Mouse (Mus musculus) hindbrain, embryonic 12.5 days (tissue): ENCODE measurements around the gene Rtn4rl1. TPM values are rescaled to one million over a fixed set of nuclear protein-coding genes. Genes with fewer than 3 reads are reported as not detected.
"Not testable (repeated sequence)": the region's sequence is repeated elsewhere in the genome, so short reads cannot be mapped to it uniquely, and the experiment has no call there.

Experiments used
- ATAC-seq: fragments of 200-750 bp; cut with Nextera tagmentation; 2 replicates; pipeline ENCODE4 v1.8.0; 2017; ENCODE audit warnings: moderate TSS enrichment; ENCODE audit not compliant: low FRiP score
- H3K27ac ChIP-seq: fragments of 300-500 bp; sonication (generic); 2 replicates; pipeline ENCODE4 v1.5.1; 2016; ENCODE audit warnings: mild to moderate bottlenecking
- H3K27me3 ChIP-seq: fragments of 300-500 bp; sonication (generic); 2 replicates; pipeline ENCODE4 v1.6.1; 2016; ENCODE audit warnings: mild to moderate bottlenecking
- H3K36me3 ChIP-seq: fragments of 300-500 bp; sonication (generic); 2 replicates; pipeline ENCODE4 v1.6.1; 2016; ENCODE audit warnings: mild to moderate bottlenecking
- H3K4me1 ChIP-seq: fragments of 300-500 bp; sonication (generic); 2 replicates; pipeline ENCODE4 v1.6.1; 2016
- H3K4me2 ChIP-seq: fragments of 300-500 bp; sonication (generic); replicated peaks from 2 replicates; pipeline ENCODE4 v1.6.1; 2016; ENCODE audit warnings: mild to moderate bottlenecking
- H3K4me3 ChIP-seq: fragments of 300-500 bp; sonication (generic); 2 replicates; pipeline ENCODE4 v1.5.1; 2016; ENCODE audit warnings: mild to moderate bottlenecking
- H3K9ac ChIP-seq: fragments of 300-500 bp; sonication (generic); 2 replicates; pipeline ENCODE4 v1.6.1; 2016; ENCODE audit warnings: mild to moderate bottlenecking, moderate library complexity
- H3K9me3 ChIP-seq: fragments of 300-500 bp; sonication (generic); replicated peaks from 2 replicates; pipeline ENCODE4 v1.6.1; 2016; ENCODE audit warnings: mild to moderate bottlenecking
- WGBS: fragments of 180-500 bp; shearing (Covaris S2); methylation state at CpG from one replicate; pipeline ENCODE4 v1.1.7; 2016; 5-methylcytosine and 5-hydroxymethylcytosine counted together
- polyA plus RNA-seq: library from polyadenylated mRNA; unstranded; fragments of >200 nt; fragmentation: Nextera tagmentation; extraction: Ambion mirVana; gene quantifications from 2 replicates; pipeline ENCODE4 v1.2.1, GENCODE M21; 2016

The Rtn4rl1 gene
- polyA plus RNA-seq, 1 experiment from 2014 or later: 5.1 TPM

- no peak for ATAC-seq
- no peak overlapping the region for H3K9ac ChIP-seq
- H3K27ac ChIP-seq: no peak overlapping the region; the same call in 1 of the 2 replicates
- no peak overlapping the region for H3K4me2 ChIP-seq
- no peak overlapping the region for H3K4me3 ChIP-seq
- peaks cover 30% of the 10 kb centered on the region for H3K27me3 ChIP-seq
- H3K9me3 ChIP-seq: no peaks in the 10 kb centered on the region
- H3K36me3 ChIP-seq: no peaks in the 10 kb centered on the region
- 46% methylated on average over 7 of the region's 7 CpGs for WGBS
- peaks cover 67% of the 10 kb centered on the region for H3K4me1 ChIP-seq
These were observed 84.5 kb downstream of the Rtn4rl1 start for GRCm38 (mm10) chr11:75278115-75278514.

GRCm38 (mm10) chr11:75279013-75279341 lies 85.4 kb downstream of the Rtn4rl1 start:
- 18% methylated on average over 4 of the region's 4 CpGs for WGBS
- Histone ChIP-seq H3K27me3 (peaks cover 38% of the 10 kb centered on the region), H3K4me3 (no peak overlapping the region), H3K9ac (no peak overlapping the region), H3K4me1 (peaks cover 60% of the 10 kb centered on the region), H3K9me3 (no peaks in the 10 kb centered on the region), H3K36me3 (no peaks in the 10 kb centered on the region), H3K27ac (no peak overlapping the region), H3K4me2 (peak overlapping the region; percentile 46)
- no peak for ATAC-seq

GRCm38 (mm10) chr11:75279342-75280065 lies 85.9 kb downstream of the Rtn4rl1 start:
- Histone ChIP-seq H3K4me1 (peaks cover 56% of the 10 kb centered on the region), H3K27ac (no peak overlapping the region), H3K4me2 (peak overlapping the region; percentile 46), H3K4me3 (no peak overlapping the region), H3K9ac (no peak overlapping the region), H3K36me3 (no peaks in the 10 kb centered on the region), H3K9me3 (no peaks in the 10 kb centered on the region), H3K27me3 (peaks cover 39% of the 10 kb centered on the region)
- 7% methylated on average over 16 of the region's 16 CpGs for WGBS
- no peak for ATAC-seq

- Histone ChIP-seq H3K4me2 (no peak overlapping the region), H3K27me3 (peaks cover 41% of the 10 kb centered on the region), H3K36me3 (no peaks in the 10 kb centered on the region), H3K27ac (no peak overlapping the region), H3K9me3 (no peaks in the 10 kb centered on the region), H3K9ac (no peak overlapping the region), H3K4me3 (no peak overlapping the region), H3K4me1 (peaks cover 51% of the 10 kb centered on the region)
- ATAC-seq: no peak
- WGBS: 49% methylated on average over 5 of the region's 5 CpGs
These were observed 86.5 kb downstream of the Rtn4rl1 start for GRCm38 (mm10) chr11:75280066-75280410.

- Histone ChIP-seq H3K27me3 (peaks cover 41% of the 10 kb centered on the region), H3K4me3 (no peak overlapping the region), H3K27ac (no peak overlapping the region), H3K36me3 (no peaks in the 10 kb centered on the region), H3K4me2 (no peak overlapping the region), H3K9ac (no peak overlapping the region), H3K4me1 (peaks cover 46% of the 10 kb centered on the region), H3K9me3 (no peaks in the 10 kb centered on the region)
- no peak for ATAC-seq
- WGBS: 40% methylated on average over 5 of the region's 5 CpGs
These were observed 86.9 kb downstream of the Rtn4rl1 start for GRCm38 (mm10) chr11:75280435-75281001.

GRCm38 (mm10) chr11:75281380-75282256 lies 88.0 kb downstream of the Rtn4rl1 start:
- 7% methylated on average over 29 of the region's 29 CpGs for WGBS
- H3K9me3 ChIP-seq: no peaks in the 10 kb centered on the region
- H3K27ac ChIP-seq: no peak overlapping the region
- H3K4me3 ChIP-seq: 0 out of 2 replicates have a peak overlapping the region, but pooled peaks have one; percentile 3
- no peak for ATAC-seq
- H3K36me3 ChIP-seq: no peaks in the 10 kb centered on the region
- H3K27me3 ChIP-seq: peaks cover 41% of the 10 kb centered on the region
- peak overlapping the region; percentile 35; the same call in 1 of the 2 replicates for H3K9ac ChIP-seq
- H3K4me2 ChIP-seq: peak overlapping the region; percentile 40
- H3K4me1 ChIP-seq: peaks cover 44% of the 10 kb centered on the region

- Histone ChIP-seq H3K9ac (no peak overlapping the region), H3K27me3 (peaks cover 41% of the 10 kb centered on the region), H3K36me3 (no peaks in the 10 kb centered on the region), H3K27ac (no peak overlapping the region), H3K9me3 (no peaks in the 10 kb centered on the region), H3K4me2 (peak overlapping the region; percentile 40), H3K4me3 (no peak overlapping the region), H3K4me1 (peaks cover 44% of the 10 kb centered on the region)
- WGBS: 11% methylated on average over 13 of the region's 13 CpGs
- no peak for ATAC-seq
These were observed 89.0 kb downstream of the Rtn4rl1 start for GRCm38 (mm10) chr11:75282496-75283120.

GRCm38 (mm10) chr11:75283784-75284183 lies 90.2 kb downstream of the Rtn4rl1 start:
- H3K27ac ChIP-seq, H3K9ac ChIP-seq, H3K4me3 ChIP-seq, H3K9me3 ChIP-seq, H3K4me2 ChIP-seq, H3K36me3 ChIP-seq, ATAC-seq: not testable (repeated sequence)
- 72% methylated on average over 3 of the region's 3 CpGs for WGBS
- Histone ChIP-seq H3K27me3 (peaks cover 42% of the 10 kb centered on the region), H3K4me1 (peaks cover 38% of the 10 kb centered on the region)

GRCm38 (mm10) chr11:75285893-75286467 lies 92.4 kb downstream of the Rtn4rl1 start:
- H3K27me3 ChIP-seq: peaks cover 37% of the 10 kb centered on the region
- H3K4me3 ChIP-seq: no peak overlapping the region
- H3K27ac ChIP-seq: no peak overlapping the region
- H3K4me2 ChIP-seq: no peak overlapping the region
- peaks cover 19% of the 10 kb centered on the region for H3K4me1 ChIP-seq
- H3K9ac ChIP-seq: no peak overlapping the region
- H3K36me3 ChIP-seq: no peaks in the 10 kb centered on the region
- no peak for ATAC-seq
- no peaks in the 10 kb centered on the region for H3K9me3 ChIP-seq
- WGBS: 50% methylated on average over 4 of the region's 4 CpGs

GRCm38 (mm10) chr11:75286868-75287267 lies 93.3 kb downstream of the Rtn4rl1 start:
- no peak overlapping the region for H3K4me3 ChIP-seq
- no peaks in the 10 kb centered on the region for H3K9me3 ChIP-seq
- H3K36me3 ChIP-seq: no peaks in the 10 kb centered on the region
- no peak overlapping the region for H3K27ac ChIP-seq
- ATAC-seq: no peak
- no peak overlapping the region for H3K4me2 ChIP-seq
- 89% methylated on average over 4 of the region's 4 CpGs for WGBS
- H3K9ac ChIP-seq: no peak overlapping the region
- peaks cover 16% of the 10 kb centered on the region for H3K4me1 ChIP-seq
- H3K27me3 ChIP-seq: peaks cover 30% of the 10 kb centered on the region

GRCm38 (mm10) chr11:75287940-75288339 lies 94.4 kb downstream of the Rtn4rl1 start:
- no peak for ATAC-seq

GRCm38 (mm10) chr11:75288517-75288916 lies 94.9 kb downstream of the Rtn4rl1 start:
- Histone ChIP-seq H3K27me3 (peaks cover 24% of the 10 kb centered on the region), H3K9ac (no peak overlapping the region), H3K27ac (no peak overlapping the region), H3K4me2 (no peak overlapping the region), H3K9me3 (no peaks in the 10 kb centered on the region), H3K4me1 (0 out of 2 replicates have a peak, but pooled peaks cover 9% of the 10 kb centered on the region), H3K36me3 (no peaks in the 10 kb centered on the region), H3K4me3 (no peak overlapping the region)
- ATAC-seq: no peak
- WGBS: 91% methylated on average over 8 of the region's 8 CpGs

More at GRCm38 (mm10) chr11:75287940-75288339, 94.4 kb downstream of the Rtn4rl1 start:
- Histone ChIP-seq H3K27ac (no peak overlapping the region), H3K4me2 (no peak overlapping the region), H3K9me3 (no peaks in the 10 kb centered on the region), H3K36me3 (no peaks in the 10 kb centered on the region), H3K27me3 (peaks cover 28% of the 10 kb centered on the region), H3K9ac (no peak overlapping the region), H3K4me3 (no peak overlapping the region), H3K4me1 (peaks cover 10% of the 10 kb centered on the region)
- WGBS: 83% methylated on average over 10 of the region's 10 CpGs
